Mouse (Mus musculus): ENCODE results near the gene Spag7. TPM values are rescaled to one million over a fixed set of nuclear protein-coding genes. Genes with fewer than 3 reads are reported as not detected.
A peak's percentile ranks its signal among the peaks of the same experiment; 100 is the strongest.

Gene Spag7
- polyA plus RNA-seq, 1 experiment from 2014 or later, result 167 TPM

DNA sequence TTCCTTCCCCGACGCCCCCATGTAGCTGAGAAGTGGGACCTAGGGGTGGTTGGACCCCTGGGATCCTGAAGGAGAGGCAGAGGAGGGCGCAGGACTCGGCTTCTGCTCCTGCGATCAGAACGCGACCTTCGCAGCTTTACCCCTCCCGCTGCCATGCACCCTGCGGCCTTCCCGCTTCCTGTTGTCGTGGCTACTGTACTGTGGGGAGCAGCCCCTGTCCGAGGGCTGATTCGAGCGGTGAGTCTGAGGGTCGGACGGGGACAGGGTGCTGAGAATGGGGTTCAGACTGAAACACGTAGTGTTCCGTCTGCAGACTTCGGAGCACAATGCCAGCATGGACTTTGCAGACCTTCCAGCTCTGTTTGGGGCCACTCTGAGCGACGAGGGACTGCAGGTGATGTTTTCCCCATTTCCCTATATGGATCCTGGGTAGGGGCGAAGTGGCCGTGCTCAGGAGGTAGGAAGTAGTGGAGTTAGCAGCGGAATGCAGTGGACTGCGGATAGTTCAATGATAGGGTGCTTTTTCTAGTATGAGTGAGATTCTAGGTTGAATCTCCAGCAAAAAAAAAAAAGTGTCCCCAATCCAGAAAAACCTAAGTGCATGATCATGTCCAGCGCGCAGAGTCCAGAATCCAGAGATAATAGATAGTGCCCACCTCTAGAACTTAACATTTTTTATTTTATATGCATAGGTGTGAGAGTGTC, 21.3 kb downstream of the Spag7 start:
- DNase-seq, result peak; percentile 50
- peak overlapping the region; percentile 95 for H3K27ac ChIP-seq (ENCODE audit: low read depth)
- H3K4me1 ChIP-seq (ENCODE audit: insufficient read depth), result peaks cover 11% of the 10 kb centered on the region
- peaks cover 78% of the 10 kb centered on the region for H3K36me3 ChIP-seq (ENCODE audit: insufficient read depth)
- H3K27me3 ChIP-seq (ENCODE audit: insufficient read depth, low read length), result no peaks in the 10 kb centered on the region
- no peak for TF ChIP-seq CTCF (IDR thresholded peaks at IDR 0.05; ENCODE audit: low read depth)
- ATAC-seq (ENCODE audit: insufficient read depth), result peak; percentile 18; the same call in 1 of the 2 replicates
- H3K4me3 ChIP-seq (ENCODE audit: low read depth, low read length), result peak overlapping the region; percentile 74
- H3K9me3 ChIP-seq (ENCODE audit: low read depth, low read length), result no peaks in the 10 kb centered on the region
- 2% methylated on average over 28 of the region's 28 CpGs for WGBS
- H3K9ac ChIP-seq, result peak overlapping the region; percentile 84
- H3K4me2 ChIP-seq, result peak overlapping the region; percentile 98

DNA sequence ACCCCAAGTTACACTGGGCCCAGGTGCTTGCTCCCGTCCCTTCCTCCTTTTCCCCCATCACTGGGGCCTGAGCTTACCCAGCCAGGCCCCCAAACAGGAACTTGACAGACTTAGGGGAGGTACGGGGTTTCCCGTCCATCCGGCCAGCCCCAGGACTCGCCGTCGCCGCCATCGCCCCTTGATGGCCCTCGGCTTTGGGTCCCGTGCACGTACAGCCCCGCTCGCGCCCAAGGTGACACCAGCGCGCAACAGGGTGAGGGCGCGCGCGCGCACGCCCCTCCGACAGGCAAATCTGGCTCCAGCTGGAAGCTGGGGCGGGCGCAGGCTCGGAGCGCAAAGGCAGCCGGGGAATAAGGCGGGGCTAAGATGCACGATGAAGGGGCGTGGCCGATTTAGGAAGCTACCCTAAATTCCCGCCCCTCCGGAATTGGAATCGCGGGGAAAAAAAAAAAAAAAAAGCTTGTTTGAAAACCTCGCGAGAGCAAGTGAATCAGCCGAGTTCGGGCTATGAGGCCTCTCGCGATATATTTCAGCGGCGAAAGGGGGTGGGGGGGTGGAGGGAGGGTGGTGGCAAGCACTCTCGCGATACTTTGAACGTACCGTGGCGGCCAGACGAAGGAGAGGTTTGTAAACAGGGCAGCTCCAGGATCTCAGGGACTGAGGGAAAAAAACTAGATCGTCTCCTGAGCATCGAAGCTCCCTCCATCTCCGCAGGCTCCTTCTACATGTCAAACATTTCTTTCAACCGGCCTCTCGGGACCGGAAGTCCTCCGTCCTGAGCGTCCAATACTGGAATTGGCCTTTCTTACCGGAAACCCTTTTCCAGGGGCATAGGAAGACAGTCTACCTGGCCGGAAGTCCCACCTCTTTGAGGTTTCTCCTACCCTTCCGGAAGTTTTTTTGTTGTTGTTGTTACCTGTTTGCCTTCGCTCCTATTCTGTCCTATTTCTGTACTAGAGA, 22.2 kb downstream of the Spag7 start, which contains the start of the genes Rnf167 and Slc25a11:
Rnf167 (plus strand) TSS at position 545 of the 960 bp plus-strand sequence.
Slc25a11 (minus strand) TSS at position 789 of the 960 bp plus-strand sequence.
- under 1% methylated on average over 63 of the region's 63 CpGs for WGBS
- Histone ChIP-seq H3K4me2 (peak within 1 kb of the TSS; percentile 98), H3K4me1 (ENCODE audit: insufficient read depth) (peaks cover 8% of the 10 kb centered on the region), H3K9ac (peak within 1 kb of the TSS; percentile 84), H3K36me3 (ENCODE audit: insufficient read depth) (peaks cover 69% of the 10 kb centered on the region), H3K4me3 (ENCODE audit: low read depth, low read length) (peak within 1 kb of the TSS; percentile 74), H3K27ac (ENCODE audit: low read depth) (peak within 1 kb of the TSS; percentile 95), H3K9me3 (ENCODE audit: low read depth, low read length) (no peaks in the 10 kb centered on the region), H3K27me3 (ENCODE audit: insufficient read depth, low read length) (no peaks in the 10 kb centered on the region)
- TF ChIP-seq CTCF (IDR thresholded peaks at IDR 0.05; ENCODE audit: low read depth), result no peak
- DNase-seq (peak; percentile 100), ATAC-seq (ENCODE audit: insufficient read depth) (peak; percentile 88)

DNA sequence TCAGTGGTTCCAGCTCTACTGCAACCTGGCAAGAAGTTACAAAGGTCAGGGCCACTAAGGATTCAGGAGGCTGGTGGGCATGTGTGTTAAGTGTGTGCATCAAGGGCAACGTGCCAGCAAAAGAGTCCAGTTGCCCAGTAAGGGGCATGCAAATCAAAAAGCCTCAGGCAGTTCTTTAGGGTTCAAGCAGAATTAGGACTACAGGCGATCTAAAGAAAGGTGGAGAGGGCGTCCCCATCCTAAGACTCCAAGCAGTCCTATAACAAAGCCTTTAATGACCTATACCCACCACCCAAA, 23.0 kb downstream of the Spag7 start:
- H3K27ac ChIP-seq (ENCODE audit: low read depth), result peak overlapping the region; percentile 89
- H3K4me1 ChIP-seq (ENCODE audit: insufficient read depth), result peaks cover 6% of the 10 kb centered on the region
- H3K9ac ChIP-seq, result peak overlapping the region; percentile 82
- WGBS, result 26% methylated on average over 3 of the region's 3 CpGs
- peaks cover 62% of the 10 kb centered on the region for H3K36me3 ChIP-seq (ENCODE audit: insufficient read depth)
- DNase-seq (no peak), ATAC-seq (ENCODE audit: insufficient read depth) (no peak)
- peak overlapping the region; percentile 84 for H3K4me2 ChIP-seq
- no peaks in the 10 kb centered on the region for H3K27me3 ChIP-seq (ENCODE audit: insufficient read depth, low read length)
- H3K4me3 ChIP-seq (ENCODE audit: low read depth, low read length), result peak overlapping the region; percentile 74
- TF ChIP-seq CTCF (IDR thresholded peaks at IDR 0.05; ENCODE audit: low read depth), result no peak
- H3K9me3 ChIP-seq (ENCODE audit: low read depth, low read length), result no peaks in the 10 kb centered on the region

DNA sequence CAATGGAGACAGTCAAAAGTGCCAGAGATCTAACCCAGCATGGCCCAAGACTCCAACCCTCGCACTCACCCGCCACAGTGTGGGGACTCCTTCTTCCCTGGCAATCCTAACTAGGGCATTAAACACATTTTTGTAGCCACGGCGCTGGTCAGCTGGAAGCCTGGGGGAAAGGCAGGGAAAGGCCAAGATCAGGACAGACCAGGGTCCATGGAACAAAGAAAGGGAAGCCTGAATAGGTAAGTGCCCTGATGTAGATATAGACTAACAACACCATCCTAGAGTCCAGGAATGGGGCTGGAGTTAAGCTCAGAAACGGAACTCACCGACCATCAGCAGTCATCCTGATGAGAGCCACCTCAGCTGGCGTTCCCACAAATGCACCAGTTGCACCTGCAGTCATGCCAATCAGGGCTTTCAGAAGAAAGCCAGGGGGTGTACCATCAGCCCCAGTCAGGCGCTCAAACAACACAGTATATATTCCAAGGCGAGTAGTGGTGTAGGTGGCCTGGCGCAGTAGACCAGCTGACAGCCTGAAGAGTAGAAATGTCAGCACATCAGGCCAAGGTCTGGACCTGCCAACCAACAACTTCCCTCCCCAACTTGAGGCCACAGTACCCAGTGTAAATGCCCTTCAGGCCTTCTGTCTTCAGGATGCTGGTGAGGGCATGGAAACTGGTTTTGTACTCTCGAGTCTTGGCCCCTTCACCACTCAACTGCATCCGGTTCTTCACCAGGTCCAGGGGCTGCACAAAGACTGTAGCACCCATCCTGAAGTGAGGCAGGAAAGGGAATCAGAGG, 23.6 kb downstream of the Spag7 start:
- no peak for DNase-seq
- Histone ChIP-seq H3K4me2 (peak overlapping the region; percentile 84), H3K4me3 (ENCODE audit: low read depth, low read length) (peak overlapping the region; percentile 74), H3K36me3 (ENCODE audit: insufficient read depth) (peaks cover 56% of the 10 kb centered on the region), H3K27me3 (ENCODE audit: insufficient read depth, low read length) (no peaks in the 10 kb centered on the region), H3K9me3 (ENCODE audit: low read depth, low read length) (no peaks in the 10 kb centered on the region), H3K9ac (peak overlapping the region; percentile 82), H3K27ac (ENCODE audit: low read depth) (0 out of 2 replicates have a peak overlapping the region, but pooled peaks have one; percentile 89), H3K4me1 (ENCODE audit: insufficient read depth) (peaks cover 6% of the 10 kb centered on the region)
- ATAC-seq (ENCODE audit: insufficient read depth), result no peak
- TF ChIP-seq CTCF (IDR thresholded peaks at IDR 0.05; ENCODE audit: low read depth), result no peak
- WGBS, result 85% methylated on average over 12 of the region's 12 CpGs

DNA sequence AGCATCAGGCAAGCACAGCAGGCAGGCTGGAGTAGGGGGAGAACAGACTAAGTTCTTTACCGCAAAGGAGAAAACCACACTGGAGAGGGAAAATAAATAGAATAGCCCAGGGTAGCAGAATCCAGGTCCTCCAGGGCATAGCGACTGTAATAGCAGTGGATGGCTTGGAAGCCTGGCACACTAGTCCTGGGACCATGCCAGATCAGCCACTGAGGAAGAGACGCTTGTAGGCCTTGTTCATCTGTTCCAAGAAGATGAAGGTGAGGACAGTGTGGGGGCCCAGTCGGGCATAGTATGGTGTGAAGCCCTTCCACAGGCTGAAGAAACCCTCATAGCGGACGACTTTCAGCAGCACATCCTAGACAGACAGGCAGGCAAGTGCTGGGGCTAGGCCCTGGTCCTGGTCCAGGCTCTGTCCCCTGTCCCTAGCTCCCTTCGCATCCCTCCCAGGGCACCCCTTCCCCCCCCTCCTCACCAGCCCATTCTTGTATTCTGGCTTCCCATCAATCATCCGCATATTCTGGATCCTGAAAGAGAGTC, 24.6 kb downstream of the Spag7 start:
- ATAC-seq (ENCODE audit: insufficient read depth), result no peak
- TF ChIP-seq CTCF (IDR thresholded peaks at IDR 0.05; ENCODE audit: low read depth), result no peak
- WGBS, result 92% methylated on average over 7 of the region's 8 CpGs
- Histone ChIP-seq H3K27me3 (ENCODE audit: insufficient read depth, low read length) (no peaks in the 10 kb centered on the region), H3K4me3 (ENCODE audit: low read depth, low read length) (no peak overlapping the region), H3K9ac (peak overlapping the region; percentile 82; the same call in 1 of the 2 replicates), H3K4me2 (no peak overlapping the region), H3K4me1 (ENCODE audit: insufficient read depth) (peaks cover 6% of the 10 kb centered on the region), H3K36me3 (ENCODE audit: insufficient read depth) (peaks cover 46% of the 10 kb centered on the region), H3K27ac (ENCODE audit: low read depth) (no peak overlapping the region), H3K9me3 (ENCODE audit: low read depth, low read length) (no peaks in the 10 kb centered on the region)
- no peak for DNase-seq

DNA sequence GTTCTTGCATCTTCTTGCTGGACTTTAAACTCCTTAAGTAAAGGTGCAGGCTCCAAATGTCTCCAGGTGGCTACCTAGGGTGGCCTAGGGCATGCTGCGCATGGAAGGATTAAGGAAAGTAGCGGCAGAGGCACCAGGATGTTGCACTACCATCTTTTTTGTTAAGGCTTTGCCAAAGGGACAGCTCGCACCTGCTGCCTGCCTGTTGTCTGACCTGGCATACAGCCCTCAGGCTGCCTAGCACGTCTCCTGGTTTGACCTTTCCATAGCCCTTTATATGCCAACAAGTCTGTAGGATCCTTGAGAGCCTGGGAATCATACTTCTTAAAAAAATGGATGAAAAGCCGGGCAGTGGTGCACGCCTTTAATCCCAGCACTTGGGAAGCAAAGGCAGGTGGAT, 26.2 kb downstream of the Spag7 start:
- WGBS, result 88% methylated on average over 6 of the region's 6 CpGs
- no peak overlapping the region for H3K4me2 ChIP-seq
- no peak for DNase-seq
- H3K4me1 ChIP-seq (ENCODE audit: insufficient read depth), result peaks cover 6% of the 10 kb centered on the region; the same call in 1 of the 2 replicates
- H3K36me3 ChIP-seq (ENCODE audit: insufficient read depth), result peaks cover 31% of the 10 kb centered on the region
- H3K9ac ChIP-seq, result no peak overlapping the region
- H3K27ac ChIP-seq (ENCODE audit: low read depth), result no peak overlapping the region
- no peak for ATAC-seq (ENCODE audit: insufficient read depth)
- H3K27me3 ChIP-seq (ENCODE audit: insufficient read depth, low read length), result no peaks in the 10 kb centered on the region
- H3K4me3 ChIP-seq (ENCODE audit: low read depth, low read length), result no peak overlapping the region
- TF ChIP-seq CTCF (IDR thresholded peaks at IDR 0.05; ENCODE audit: low read depth), result no peak
- no peaks in the 10 kb centered on the region for H3K9me3 ChIP-seq (ENCODE audit: low read depth, low read length)
